Mouse (Mus musculus): Measurements from ENCODE around the gene Ak5. TPM values are rescaled to one million over a fixed set of nuclear protein-coding genes. Genes with fewer than 3 reads are reported as not detected.
A peak's percentile ranks its signal among the peaks of the same experiment; 100 is the strongest.
"Not testable (repeated sequence)": the region's sequence is repeated elsewhere in the genome, so short reads cannot be mapped to it uniquely, and the experiment has no call there.

Ak5 gene
- polyA plus RNA-seq, 1 experiment from 2014 or later: 5.2 TPM

GRCm38 (mm10) chr3:152465338-152465737, 202.8 kb downstream of the Ak5 start:
- no peaks in the 10 kb centered on the region for H3K27me3 ChIP-seq
- DNase-seq (ENCODE audit: low read depth, low spot score) (no peak), ATAC-seq (no peak)
- no peak for TF ChIP-seq CTCF (IDR thresholded peaks at IDR 0.05)
- ChIA-PET CTCF (interaction anchor here (1.0 to 8.0 kb wide), 2 partner anchors 9 to 70 kb away, joined by 3 to 43 read pairs; partner anchors contain the start of gene Zzz3), POLR2A (interaction anchor here (0.7 kb wide), 1 partner anchor 14 kb away, joined by 3 read pairs; no protein-coding TSS in a partner anchor)
- in situ Hi-C loops (cut with MboI; ENCODE audit: low pct_unique_long_range_greater_than_20kb): no loop called here

DNA sequence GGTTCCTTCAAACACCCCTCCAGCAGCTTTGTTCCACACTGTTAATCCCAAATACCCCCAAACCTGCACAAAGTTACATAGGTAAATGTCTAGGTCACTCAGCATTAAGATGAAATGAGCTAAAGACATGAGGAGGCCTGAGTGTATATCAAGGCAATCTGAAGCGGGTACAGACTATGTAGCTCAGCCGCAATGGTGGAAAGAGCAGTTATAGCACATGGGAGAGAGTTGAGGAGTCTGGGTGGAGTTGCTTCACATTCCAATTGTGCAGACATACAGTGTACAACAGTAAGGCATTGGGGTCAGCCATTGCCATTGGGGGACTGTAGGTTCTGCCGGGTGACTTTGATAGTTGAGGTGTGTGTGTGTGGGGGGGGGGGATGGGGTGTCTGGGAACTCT, 203.7 kb downstream of the Ak5 start:
- no peaks in the 10 kb centered on the region for H3K27me3 ChIP-seq
- in situ Hi-C loops (cut with MboI; ENCODE audit: low pct_unique_long_range_greater_than_20kb): no loop called here
- DNase-seq (ENCODE audit: low read depth, low spot score): no peak
- no peak for ATAC-seq
- CTCF ChIA-PET: interaction anchor here (8.0 kb wide), 1 partner anchor 10 kb away, joined by 43 read pairs; no protein-coding TSS in a partner anchor
- POLR2A ChIA-PET: interaction anchor here (1.2 to 1.7 kb wide), 2 partner anchors 13 to 104 kb away, joined by 3 to 5 read pairs; no protein-coding TSS in a partner anchor
- TF ChIP-seq CTCF (IDR thresholded peaks at IDR 0.05): no peak

DNA sequence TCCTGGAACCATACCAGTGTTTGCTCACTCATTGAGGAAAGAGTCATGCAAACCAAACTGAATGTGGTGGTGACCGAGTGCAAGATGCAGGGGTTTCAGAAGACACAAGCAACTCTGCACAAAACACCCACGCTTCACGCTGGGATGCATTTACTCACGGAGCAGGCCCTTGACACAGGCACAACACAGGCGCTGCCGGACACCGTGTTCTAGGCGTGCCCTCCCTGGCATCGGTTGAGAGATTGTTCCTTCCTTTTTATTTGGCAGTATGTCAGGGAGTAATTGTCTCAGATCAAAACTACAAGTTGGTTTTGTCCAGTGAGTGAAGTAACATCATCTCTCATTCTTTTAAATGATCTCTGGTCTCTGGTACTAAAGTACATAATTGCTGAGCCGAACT, 205.3 kb downstream of the Ak5 start:
- CTCF ChIA-PET: interaction anchor here (0.7 to 8.0 kb wide), 3 partner anchors 11 to 286 kb away, joined by 3 to 43 read pairs (median 6); no protein-coding TSS in a partner anchor
- no peak for DNase-seq (ENCODE audit: low read depth, low spot score)
- in situ Hi-C loops (cut with MboI; ENCODE audit: low pct_unique_long_range_greater_than_20kb): no loop called here

DNA sequence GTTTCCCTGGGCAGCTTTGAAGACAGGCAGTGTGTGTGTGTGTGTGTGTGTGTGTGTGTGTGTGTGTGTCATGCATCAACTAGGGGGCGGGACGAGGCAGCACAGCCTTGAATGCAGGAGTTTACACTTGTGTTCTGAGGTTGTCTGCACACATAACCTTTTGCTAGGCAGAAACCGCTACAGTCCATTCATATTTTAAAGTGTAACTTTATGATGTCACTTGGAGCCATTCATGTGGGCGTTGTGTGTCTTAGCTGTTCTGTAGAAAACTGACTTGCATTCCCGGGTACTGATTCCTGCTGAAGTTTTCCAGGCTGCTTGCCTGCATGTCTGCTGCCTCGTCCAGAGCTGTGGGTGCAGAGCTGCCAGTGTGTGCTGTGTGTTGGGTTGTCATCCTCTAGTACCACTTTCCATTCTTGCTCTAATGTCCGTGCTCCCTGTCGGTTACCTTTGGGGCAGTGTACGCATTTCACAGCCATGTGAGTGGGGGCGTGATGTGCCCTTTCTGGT, 206.1 kb downstream of the Ak5 start:
- in situ Hi-C loops (cut with MboI; ENCODE audit: low pct_unique_long_range_greater_than_20kb): no loop called here
- CTCF ChIA-PET: interaction anchor here (0.7 to 8.0 kb wide), 4 partner anchors 12 to 287 kb away, joined by 3 to 43 read pairs (median 4); no protein-coding TSS in a partner anchor

More for the DNA sequence above, 205.3 kb downstream of the Ak5 start:
- TF ChIP-seq CTCF (IDR thresholded peaks at IDR 0.05): no peak
- ATAC-seq: no peak
- POLR2A ChIA-PET: interaction anchor here (1.7 kb wide), 1 partner anchor 15 kb away, joined by 5 read pairs; no protein-coding TSS in a partner anchor
- H3K27me3 ChIP-seq: no peaks in the 10 kb centered on the region

GRCm38 (mm10) chr3:152460802-152461201, 207.4 kb downstream of the Ak5 start:
- in situ Hi-C loops (cut with MboI; ENCODE audit: low pct_unique_long_range_greater_than_20kb): no loop called here
- ATAC-seq: peak; percentile 46
- CTCF ChIA-PET: interaction anchor here (0.7 to 8.0 kb wide), 7 partner anchors 9 to 289 kb away, joined by 3 to 43 read pairs (median 4); no protein-coding TSS in a partner anchor
- H3K27me3 ChIP-seq: no peaks in the 10 kb centered on the region
- POLR2A ChIA-PET: interaction anchor here (0.6 to 2.9 kb wide), 4 partner anchors 8 to 430 kb away, joined by 3 to 9 read pairs (median 3); no protein-coding TSS in a partner anchor
- no peak for TF ChIP-seq CTCF (IDR thresholded peaks at IDR 0.05)
- no peak for DNase-seq (ENCODE audit: low read depth, low spot score)

More for the DNA sequence above, 206.1 kb downstream of the Ak5 start:
- ATAC-seq: no peak
- no peaks in the 10 kb centered on the region for H3K27me3 ChIP-seq
- POLR2A ChIA-PET: interaction anchor here (0.6 to 0.7 kb wide), 2 partner anchors 39 to 141 kb away, joined by 3 read pairs; no protein-coding TSS in a partner anchor
- no peak for TF ChIP-seq CTCF (IDR thresholded peaks at IDR 0.05)
- no peak for DNase-seq (ENCODE audit: low read depth, low spot score)

GRCm38 (mm10) chr3:152458875-152459274, 209.3 kb downstream of the Ak5 start:
- in situ Hi-C loops (cut with MboI; ENCODE audit: low pct_unique_long_range_greater_than_20kb); DNase-seq (ENCODE audit: low read depth, low spot score); H3K27me3 ChIP-seq; ATAC-seq: not testable (repeated sequence)
- ChIA-PET POLR2A (interaction anchor here (2.9 kb wide), 1 partner anchor 10 kb away, joined by 9 read pairs; no protein-coding TSS in a partner anchor), CTCF (interaction anchor here (0.7 to 8.0 kb wide), 4 partner anchors 15 to 62 kb away, joined by 3 to 43 read pairs (median 6); no protein-coding TSS in a partner anchor)

DNA sequence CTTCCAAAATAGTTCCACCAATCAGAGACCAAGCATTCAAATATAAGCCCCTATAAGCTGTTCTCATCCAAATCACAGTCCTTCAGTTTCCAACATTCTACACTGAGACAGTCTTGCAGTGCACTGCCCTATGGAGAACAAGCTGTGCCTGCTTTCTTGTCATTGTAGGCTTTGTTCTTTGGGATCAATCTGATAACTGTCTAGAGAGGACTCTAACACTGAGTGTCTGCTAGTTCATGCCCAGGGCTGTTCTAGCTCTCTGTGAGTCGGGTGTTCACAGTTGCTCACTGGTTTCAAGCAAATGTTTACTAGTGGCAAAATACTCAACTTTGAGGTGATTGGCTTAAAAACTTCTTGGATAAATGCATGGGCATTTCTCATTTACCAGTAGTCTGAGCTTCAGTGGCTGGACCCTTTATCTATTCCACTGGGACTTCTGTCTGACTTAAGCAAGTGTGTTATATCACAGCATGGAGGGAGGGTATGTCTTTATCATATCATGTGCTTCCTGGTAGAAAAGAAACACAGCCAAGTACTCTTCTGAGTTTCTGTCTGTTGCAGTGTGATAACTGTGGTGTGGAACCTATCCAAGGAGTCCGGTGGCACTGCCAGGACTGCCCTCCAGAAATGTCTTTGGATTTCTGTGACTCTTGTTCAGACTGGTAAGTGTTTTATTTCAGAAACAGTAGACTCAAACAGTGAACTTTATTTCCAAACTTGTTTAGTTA, 210.7 kb downstream of the Ak5 start:
- POLR2A ChIA-PET: no interaction called here
- no peaks in the 10 kb centered on the region for H3K27me3 ChIP-seq
- no peak for ATAC-seq
- CTCF ChIA-PET: interaction anchor here (0.9 to 2.9 kb wide), 4 partner anchors 10 to 53 kb away, joined by 3 to 7 read pairs (median 4); no protein-coding TSS in a partner anchor
- TF ChIP-seq CTCF (IDR thresholded peaks at IDR 0.05): no peak
- in situ Hi-C loops (cut with MboI; ENCODE audit: low pct_unique_long_range_greater_than_20kb): no loop called here
- DNase-seq (ENCODE audit: low read depth, low spot score): no peak

DNA sequence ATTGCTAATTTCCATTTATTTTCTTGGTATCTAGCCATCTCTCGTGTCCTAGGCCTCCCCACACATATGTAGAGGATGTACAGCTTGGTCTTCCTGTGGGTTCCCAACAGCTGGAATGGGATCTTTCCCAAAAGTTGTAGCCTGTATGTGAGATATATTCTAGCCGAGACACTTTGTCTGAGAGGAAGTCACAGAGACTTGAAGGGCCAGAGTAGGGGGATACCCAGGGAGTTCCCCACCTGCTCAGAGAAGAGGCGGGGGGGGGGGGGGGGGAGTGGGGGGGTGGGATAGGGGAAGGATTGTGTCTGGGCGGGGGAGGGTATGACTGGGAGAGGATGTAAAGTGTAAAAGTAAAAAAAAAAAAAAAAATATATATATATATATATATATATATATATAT, 215.0 kb downstream of the Ak5 start:
- no peak for TF ChIP-seq CTCF (IDR thresholded peaks at IDR 0.05)
- ChIA-PET CTCF (interaction anchor here (1.4 kb wide), 1 partner anchor 11 kb away, joined by 3 read pairs; no protein-coding TSS in a partner anchor), POLR2A (no interaction called here)
- no peak for DNase-seq (ENCODE audit: low read depth, low spot score)
- in situ Hi-C loops (cut with MboI; ENCODE audit: low pct_unique_long_range_greater_than_20kb): no loop called here
- ATAC-seq: no peak
- H3K27me3 ChIP-seq: no peaks in the 10 kb centered on the region

DNA sequence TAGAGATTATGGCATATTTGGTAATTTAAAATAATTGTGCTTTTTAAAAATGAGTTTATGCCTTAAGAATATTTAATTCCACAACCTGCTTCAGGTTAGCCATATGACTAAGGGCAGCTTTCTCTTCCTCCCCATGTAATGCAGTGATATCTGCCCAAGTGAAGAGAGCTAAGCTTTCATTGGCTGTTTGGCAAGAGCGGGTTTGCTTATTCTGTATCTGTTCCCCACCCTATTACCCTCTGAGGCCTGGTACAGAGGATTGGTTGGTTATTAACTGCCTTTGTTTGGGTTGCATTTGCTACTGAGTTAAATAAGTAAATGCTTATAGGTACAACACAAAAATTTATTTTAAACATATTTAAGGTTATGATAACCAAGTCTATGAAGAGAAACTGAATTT, 221.2 kb downstream of the Ak5 start:
- ATAC-seq (no peak), DNase-seq (ENCODE audit: low read depth, low spot score) (no peak)
- no peak for TF ChIP-seq CTCF (IDR thresholded peaks at IDR 0.05)
- ChIA-PET CTCF (interaction anchor here (1.3 to 2.3 kb wide), 4 partner anchors 9 to 20 kb away, joined by 3 to 7 read pairs (median 6); no protein-coding TSS in a partner anchor), POLR2A (interaction anchor here (1.1 kb wide), 1 partner anchor 50 kb away, joined by 3 read pairs; no protein-coding TSS in a partner anchor)
- in situ Hi-C loops (cut with MboI; ENCODE audit: low pct_unique_long_range_greater_than_20kb): no loop called here
- H3K27me3 ChIP-seq: no peaks in the 10 kb centered on the region

GRCm38 (mm10) chr3:152444114-152444513, 224.0 kb downstream of the Ak5 start:
- in situ Hi-C loops (cut with MboI; ENCODE audit: low pct_unique_long_range_greater_than_20kb): no loop called here
- TF ChIP-seq CTCF (IDR thresholded peaks at IDR 0.05): no peak
- no peaks in the 10 kb centered on the region for H3K27me3 ChIP-seq
- POLR2A ChIA-PET: interaction anchor here (0.8 kb wide), 1 partner anchor 18 kb away, joined by 4 read pairs; no protein-coding TSS in a partner anchor
- DNase-seq (ENCODE audit: low read depth, low spot score) (no peak), ATAC-seq (no peak)
- CTCF ChIA-PET: interaction anchor here (1.0 to 3.3 kb wide), 7 partner anchors 9 to 30 kb away, joined by 3 to 13 read pairs (median 4); no protein-coding TSS in a partner anchor
